Mouse (Mus musculus): ENCODE measurements around the gene Cycs.

DNA sequence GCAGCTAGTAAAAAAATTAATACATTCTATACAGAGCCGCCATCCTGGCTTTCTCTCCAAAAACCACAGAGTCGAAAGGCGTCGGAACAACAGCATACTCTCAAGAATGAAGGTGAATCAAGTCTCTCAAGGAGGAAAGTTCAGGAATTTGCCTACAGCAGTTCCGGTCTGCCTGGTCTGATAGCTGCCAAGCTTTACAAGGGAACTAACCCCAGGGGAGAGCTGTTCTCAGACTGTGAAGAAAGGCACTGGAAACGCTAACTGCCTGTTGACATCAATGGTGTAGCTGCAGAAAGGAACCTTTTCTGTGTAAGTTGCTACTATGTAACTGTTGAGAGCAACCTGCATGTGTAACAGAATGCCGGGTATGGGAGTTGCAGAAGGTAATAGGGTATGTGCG, 34.4 kb downstream of the Cycs start:
- TF ChIP-seq GATA1 (IDR thresholded peaks at IDR 0.05; ENCODE audit: borderline replicate concordance, low read length) (no peak), FLI1 (IDR thresholded peaks at IDR 0.05; ENCODE audit: low read length) (no peak)
